Mouse (Mus musculus): Measurements from ENCODE around the gene Gm27021. TPM values are rescaled to one million over a fixed set of nuclear protein-coding genes. Genes with fewer than 3 reads are reported as not detected.

Gene Gm27021
- total and polyA plus RNA-seq, 3 experiments = 0.21 to 0.54 TPM; not detected in 1

DNA sequence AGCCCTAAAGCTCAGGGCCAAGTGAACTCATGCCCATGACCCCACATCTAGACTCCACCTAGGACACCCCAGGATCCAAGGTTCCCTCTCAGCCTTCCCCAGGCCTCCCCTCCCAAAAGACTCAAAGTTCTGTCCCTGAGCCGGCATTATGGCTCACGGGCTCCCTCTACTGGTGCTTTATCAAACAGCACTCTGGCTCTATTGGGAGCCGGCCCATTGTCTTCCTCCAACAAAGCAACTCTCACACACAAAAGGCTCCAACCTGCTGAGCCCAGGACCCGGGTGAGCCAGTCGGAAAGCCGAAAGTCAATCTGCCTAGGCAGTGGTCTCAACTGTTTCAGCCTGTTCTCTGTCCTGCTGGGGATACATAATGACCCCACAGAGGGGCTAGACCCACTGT lies 49.8 kb downstream of the Gm27021 start:
- Histone ChIP-seq H3K4me3 (ENCODE audit: control insufficient read depth in 1 of 2, insufficient read depth in 1 of 2, low read depth in 2 of 2, low read length in 2 of 2) (no peak overlapping the region), H3K9ac (ENCODE audit: control insufficient read depth, low read depth, low read length, poor library complexity, severe bottlenecking) (no peak overlapping the region), H3K9me3 (replicated peaks; ENCODE audit: insufficient read depth, low read length) (no peaks in the 10 kb centered on the region), H3K27ac (ENCODE audit: control insufficient read depth, low read depth, low read length) (no peak overlapping the region), H3K4me1 (ENCODE audit: control insufficient read depth in 1 of 2, insufficient read depth in 2 of 2, low read length in 2 of 2) (no peaks in the 10 kb centered on the region), H3K79me2 (ENCODE audit: control insufficient read depth, insufficient read depth, low read length, poor library complexity) (no peaks in the 10 kb centered on the region), H3K36me3 (ENCODE audit: control insufficient read depth in 1 of 2, insufficient read depth in 2 of 2, low read length in 2 of 2) (no peaks in the 10 kb centered on the region; a peak in 1 of 4 replicates), H3K27me3 (ENCODE audit: control insufficient read depth in 1 of 2, insufficient read depth in 2 of 2, low read length in 2 of 2) (no peaks in the 10 kb centered on the region; a peak in 1 of 4 replicates)
- peak; percentile 80 for DNase-seq (ENCODE audit: low read depth, low spot score)
- TF ChIP-seq RAD21 (IDR thresholded peaks at IDR 0.05; ENCODE audit: low read depth, low read length) (peak; percentile 77), NELFE (IDR thresholded peaks at IDR 0.05; ENCODE audit: low read depth, low read length) (no peak), TBP (IDR thresholded peaks at IDR 0.05; ENCODE audit: low read depth, low read length) (no peak), ELF1 (IDR thresholded peaks at IDR 0.05; ENCODE audit: low read depth, low read length) (no peak), SMC3 (IDR thresholded peaks at IDR 0.05; ENCODE audit: low read depth, low read length) (peak; percentile 65), CTCF (IDR thresholded peaks at IDR 0.05 in 2 of 3, conservative IDR thresholded peaks at IDR 0.05 in 1 of 3; ENCODE audit: control insufficient read depth in 1 of 3, insufficient read depth in 1 of 3, low read depth in 2 of 3, low read length in 3 of 3, poor library complexity in 1 of 3, severe bottlenecking in 1 of 3) (peak; percentile 84 to 91 (median 85)), MEF2A (IDR thresholded peaks at IDR 0.05; ENCODE audit: extremely low read depth, insufficient replicate concordance, low read depth, low read length, poor library complexity, severe bottlenecking) (no peak), MAFK (IDR thresholded peaks at IDR 0.05; ENCODE audit: borderline replicate concordance, low read depth, low read length) (no peak), RCOR1 (IDR thresholded peaks at IDR 0.05; ENCODE audit: low read depth, low read length) (no peak), CHD1 (IDR thresholded peaks at IDR 0.05; ENCODE audit: low read depth, low read length) (no peak), USF2 (IDR thresholded peaks at IDR 0.05; ENCODE audit: borderline replicate concordance in 1 of 2, insufficient read depth in 1 of 2, low read depth in 1 of 2, low read length in 2 of 2) (no peak), TCF12 (IDR thresholded peaks at IDR 0.05; ENCODE audit: low read depth, low read length) (no peak), SIN3A (IDR thresholded peaks at IDR 0.05; ENCODE audit: low read length) (no peak), KAT2A (conservative IDR thresholded peaks at IDR 0.05; ENCODE audit: low read depth, low read length) (no peak), GATA1 (IDR thresholded peaks at IDR 0.05; ENCODE audit: low read depth, low read length) (no peak), ZC3H11A (IDR thresholded peaks at IDR 0.05; ENCODE audit: low read depth, low read length) (peak; percentile 37), HCFC1 (IDR thresholded peaks at IDR 0.05; ENCODE audit: low read depth, low read length) (no peak), ETS1 (IDR thresholded peaks at IDR 0.05; ENCODE audit: low read depth, low read length) (no peak)

DNA sequence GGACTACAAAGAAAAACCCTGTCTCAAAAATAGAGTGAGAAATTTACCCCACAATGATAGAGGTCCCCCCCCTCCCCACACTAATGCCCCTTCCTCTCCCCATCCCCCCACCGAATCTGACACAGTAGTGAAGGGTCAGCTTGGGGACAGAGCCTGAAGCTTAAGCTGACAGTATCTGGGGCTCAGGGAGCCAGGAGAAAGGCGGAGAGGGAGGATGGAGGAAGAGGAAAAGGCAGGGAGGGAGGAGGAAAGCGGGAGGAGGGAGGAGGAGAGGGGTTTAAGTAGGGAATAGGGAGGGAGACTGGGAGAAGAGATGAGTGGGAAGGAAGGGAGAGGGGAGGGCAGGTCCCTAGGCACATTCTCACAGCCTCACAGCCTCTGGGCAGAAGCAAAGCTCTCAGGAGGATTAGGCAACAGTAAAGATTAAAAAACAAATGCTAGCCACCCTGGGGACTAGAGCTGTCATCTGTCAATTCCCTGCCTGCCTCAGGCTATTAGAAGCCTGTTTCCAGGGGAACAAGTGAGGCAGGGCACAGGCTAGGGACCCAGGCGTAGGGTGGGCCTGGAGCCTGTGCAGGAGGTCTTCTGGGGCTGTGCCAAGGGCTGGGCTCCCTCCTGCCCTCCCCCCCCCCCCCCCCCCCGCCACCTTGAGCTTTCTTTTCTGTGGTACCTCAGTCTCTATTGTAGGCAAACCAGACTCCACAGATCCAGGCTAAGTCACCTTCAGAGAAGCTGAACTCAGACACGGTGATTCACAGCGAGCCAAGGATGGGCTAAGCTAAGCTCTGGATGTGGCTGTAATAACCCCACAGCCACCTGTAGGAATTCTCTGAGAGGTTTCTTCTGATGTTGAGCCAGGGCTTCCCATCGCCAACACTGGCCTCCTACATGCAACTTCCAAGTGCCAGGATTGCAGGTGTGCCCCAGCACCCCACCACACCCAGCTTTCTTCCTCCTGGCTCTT lies 50.9 kb downstream of the Gm27021 start:
- no peak overlapping the region for H3K4me3 ChIP-seq (ENCODE audit: control insufficient read depth in 1 of 2, insufficient read depth in 1 of 2, low read depth in 2 of 2, low read length in 2 of 2)

More for the DNA sequence above, 50.9 kb downstream of the Gm27021 start:
- H3K4me1 ChIP-seq (ENCODE audit: control insufficient read depth in 1 of 2, insufficient read depth in 2 of 2, low read length in 2 of 2) = no peaks in the 10 kb centered on the region
- no peaks in the 10 kb centered on the region for H3K9me3 ChIP-seq (replicated peaks; ENCODE audit: insufficient read depth, low read length)
- no peaks in the 10 kb centered on the region; a peak in 1 of 4 replicates for H3K36me3 ChIP-seq (ENCODE audit: control insufficient read depth in 1 of 2, insufficient read depth in 2 of 2, low read length in 2 of 2)
- H3K27ac ChIP-seq (ENCODE audit: control insufficient read depth, low read depth, low read length) = no peak overlapping the region
- no peak overlapping the region for H3K9ac ChIP-seq (ENCODE audit: control insufficient read depth, low read depth, low read length, poor library complexity, severe bottlenecking)
- no peak for TF ChIP-seq ETS1 (IDR thresholded peaks at IDR 0.05; ENCODE audit: low read depth, low read length)
- no peak for TF ChIP-seq CHD2 (IDR thresholded peaks at IDR 0.05; ENCODE audit: low read length)
- TF ChIP-seq BHLHE40 (IDR thresholded peaks at IDR 0.05; ENCODE audit: borderline replicate concordance, low read depth, low read length) = no peak
- TF ChIP-seq RAD21 (IDR thresholded peaks at IDR 0.05; ENCODE audit: low read depth, low read length) = no peak
- no peak for TF ChIP-seq CTCF (IDR thresholded peaks at IDR 0.05 in 2 of 3, conservative IDR thresholded peaks at IDR 0.05 in 1 of 3; ENCODE audit: control insufficient read depth in 1 of 3, insufficient read depth in 1 of 3, low read depth in 2 of 3, low read length in 3 of 3, poor library complexity in 1 of 3, severe bottlenecking in 1 of 3)
- no peak for TF ChIP-seq ZNF384 (IDR thresholded peaks at IDR 0.05; ENCODE audit: low read depth, low read length)
- TF ChIP-seq MAX (IDR thresholded peaks at IDR 0.05; ENCODE audit: low read length) = no peak
- TF ChIP-seq CHD1 (IDR thresholded peaks at IDR 0.05; ENCODE audit: low read depth, low read length) = no peak
- TF ChIP-seq USF2 (IDR thresholded peaks at IDR 0.05; ENCODE audit: borderline replicate concordance in 1 of 2, insufficient read depth in 1 of 2, low read depth in 1 of 2, low read length in 2 of 2) = no peak
- TF ChIP-seq SIN3A (IDR thresholded peaks at IDR 0.05; ENCODE audit: low read length) = no peak
- TF ChIP-seq GATA1 (IDR thresholded peaks at IDR 0.05; ENCODE audit: low read depth, low read length) = no peak
- no peak for TF ChIP-seq TBP (IDR thresholded peaks at IDR 0.05; ENCODE audit: low read depth, low read length)
- no peak for DNase-seq (ENCODE audit: low read depth, low spot score)
- no peaks in the 10 kb centered on the region; a peak in 1 of 4 replicates for H3K27me3 ChIP-seq (ENCODE audit: control insufficient read depth in 1 of 2, insufficient read depth in 2 of 2, low read length in 2 of 2)
- no peaks in the 10 kb centered on the region for H3K79me2 ChIP-seq (ENCODE audit: control insufficient read depth, insufficient read depth, low read length, poor library complexity)

Data from MEL (cell line).